Mouse (Mus musculus): ENCODE measurements around the gene Cacna1c. TPM values are rescaled to one million over a fixed set of nuclear protein-coding genes. Genes with fewer than 3 reads are reported as not detected.

Gene Cacna1c
- polyA plus RNA-seq, 1 experiment: 16.7 TPM

- 84% methylated on average over 7 of the region's 7 CpGs for WGBS
- no peak overlapping the region for H3K27ac ChIP-seq (ENCODE audit: insufficient read depth, low read length)
- TF ChIP-seq POLR2A (IDR thresholded peaks at IDR 0.05; ENCODE audit: borderline replicate concordance, insufficient read depth, low read length) (no peak), CTCF (IDR thresholded peaks at IDR 0.05; ENCODE audit: borderline replicate concordance, insufficient read depth, low read depth, low read length) (no peak)
- H3K4me3 ChIP-seq (replicated peaks; ENCODE audit: insufficient read depth, low read depth, low read length): no peak overlapping the region
- H3K27me3 ChIP-seq (ENCODE audit: control insufficient read depth, insufficient read depth, low read length): no peaks in the 10 kb centered on the region
- H3K4me1 ChIP-seq (ENCODE audit: control insufficient read depth, insufficient read depth, low read length): no peaks in the 10 kb centered on the region
- DNase-seq: no peak
Observed at GRCm38 (mm10) chr6:119204286-119204685, 8.1 kb upstream of the Cacna1c start.

DNA sequence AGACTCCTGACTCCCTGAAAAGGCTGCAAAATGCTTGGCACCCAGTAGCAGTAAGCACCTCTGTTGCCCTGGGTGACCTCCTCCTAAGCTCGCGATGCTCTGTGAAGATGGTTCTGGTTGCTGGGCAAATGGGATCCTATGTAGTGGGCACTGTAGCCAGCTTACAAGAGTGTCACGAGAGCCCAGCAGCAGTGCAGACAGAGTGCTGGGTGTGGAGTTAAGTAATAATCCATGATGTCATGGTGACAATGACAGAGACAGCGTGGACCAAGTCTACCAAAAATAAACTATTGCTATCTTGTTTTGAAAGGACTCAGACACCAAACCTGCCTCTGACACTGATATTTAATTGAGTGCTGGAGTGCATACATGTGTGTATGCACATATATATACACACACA lies 5.4 kb upstream of the Cacna1c start:
- no peak overlapping the region for H3K27ac ChIP-seq (ENCODE audit: insufficient read depth, low read length)
- WGBS: 95% methylated on average over 4 of the region's 4 CpGs

GRCm38 (mm10) chr6:119200362-119200761 lies 4.1 kb upstream of the Cacna1c start:
- TF ChIP-seq POLR2A (IDR thresholded peaks at IDR 0.05; ENCODE audit: borderline replicate concordance, insufficient read depth, low read length): no peak
- no peak for TF ChIP-seq CTCF (IDR thresholded peaks at IDR 0.05; ENCODE audit: borderline replicate concordance, insufficient read depth, low read depth, low read length)
- WGBS: 76% methylated on average over 5 of the region's 5 CpGs

More for the DNA sequence above, 5.4 kb upstream of the Cacna1c start:
- H3K4me1 ChIP-seq (ENCODE audit: control insufficient read depth, insufficient read depth, low read length): no peaks in the 10 kb centered on the region
- H3K4me3 ChIP-seq (replicated peaks; ENCODE audit: insufficient read depth, low read depth, low read length): no peak overlapping the region
- H3K27me3 ChIP-seq (ENCODE audit: control insufficient read depth, insufficient read depth, low read length): no peaks in the 10 kb centered on the region
- DNase-seq: no peak
- TF ChIP-seq CTCF (IDR thresholded peaks at IDR 0.05; ENCODE audit: borderline replicate concordance, insufficient read depth, low read depth, low read length) (no peak), POLR2A (IDR thresholded peaks at IDR 0.05; ENCODE audit: borderline replicate concordance, insufficient read depth, low read length) (no peak)

GRCm38 (mm10) chr6:119199274-119199879 lies 3.2 kb upstream of the Cacna1c start:
- no peak for TF ChIP-seq CTCF (IDR thresholded peaks at IDR 0.05; ENCODE audit: borderline replicate concordance, insufficient read depth, low read depth, low read length)
- no peak for TF ChIP-seq POLR2A (IDR thresholded peaks at IDR 0.05; ENCODE audit: borderline replicate concordance, insufficient read depth, low read length)
- no peaks in the 10 kb centered on the region for H3K4me1 ChIP-seq (ENCODE audit: control insufficient read depth, insufficient read depth, low read length)
- 72% methylated on average over 8 of the region's 8 CpGs for WGBS

More at GRCm38 (mm10) chr6:119200362-119200761, 4.1 kb upstream of the Cacna1c start:
- Histone ChIP-seq H3K4me1 (ENCODE audit: control insufficient read depth, insufficient read depth, low read length) (no peaks in the 10 kb centered on the region), H3K27me3 (ENCODE audit: control insufficient read depth, insufficient read depth, low read length) (no peaks in the 10 kb centered on the region), H3K4me3 (replicated peaks; ENCODE audit: insufficient read depth, low read depth, low read length) (no peak overlapping the region), H3K27ac (ENCODE audit: insufficient read depth, low read length) (no peak overlapping the region)
- no peak for DNase-seq

DNA sequence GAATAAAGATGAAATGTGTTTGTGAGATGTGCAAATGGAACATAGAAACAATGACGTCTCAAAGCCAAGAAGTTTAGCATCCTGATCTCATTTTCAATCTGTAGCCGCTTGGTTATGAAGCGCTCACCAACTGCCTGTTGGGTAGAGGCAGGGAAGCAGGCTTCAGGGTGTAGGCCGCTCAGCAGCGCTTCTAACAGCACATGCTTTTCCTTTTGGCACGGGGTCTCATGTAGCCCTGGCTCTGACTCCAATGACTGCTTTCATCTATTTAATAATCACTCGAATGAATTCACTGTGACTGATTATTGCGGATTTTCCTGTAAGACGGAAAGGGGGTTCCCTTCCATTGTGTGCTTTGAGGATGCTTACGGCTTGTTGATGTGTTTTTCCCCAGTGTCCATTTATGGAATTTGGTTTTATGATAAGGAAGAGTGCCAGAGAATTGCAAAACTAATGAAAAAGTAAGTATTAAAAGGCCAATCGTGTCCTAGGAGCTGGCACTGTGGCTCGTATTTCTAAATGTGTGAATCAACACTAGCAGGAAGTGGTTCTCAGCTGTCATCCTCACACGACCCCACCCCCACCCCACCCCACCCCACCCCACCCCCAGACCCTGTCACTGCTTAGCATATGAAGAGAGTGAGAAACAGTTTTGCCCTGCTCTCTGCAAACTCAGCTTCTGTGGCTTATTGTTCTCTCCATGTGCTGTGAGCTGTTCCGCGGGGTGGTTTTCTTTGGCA lies 2.5 kb upstream of the Cacna1c start:
- TF ChIP-seq CTCF (IDR thresholded peaks at IDR 0.05; ENCODE audit: borderline replicate concordance, insufficient read depth, low read depth, low read length): no peak
- TF ChIP-seq POLR2A (IDR thresholded peaks at IDR 0.05; ENCODE audit: borderline replicate concordance, insufficient read depth, low read length): no peak
- WGBS: 73% methylated on average over 15 of the region's 15 CpGs
- no peaks in the 10 kb centered on the region for H3K27me3 ChIP-seq (ENCODE audit: control insufficient read depth, insufficient read depth, low read length)
- H3K4me1 ChIP-seq (ENCODE audit: control insufficient read depth, insufficient read depth, low read length): no peaks in the 10 kb centered on the region
- DNase-seq: no peak
- H3K27ac ChIP-seq (ENCODE audit: insufficient read depth, low read length): no peak overlapping the region
- H3K4me3 ChIP-seq (replicated peaks; ENCODE audit: insufficient read depth, low read depth, low read length): no peak overlapping the region

More at GRCm38 (mm10) chr6:119199274-119199879, 3.2 kb upstream of the Cacna1c start:
- no peak overlapping the region for H3K4me3 ChIP-seq (replicated peaks; ENCODE audit: insufficient read depth, low read depth, low read length)
- DNase-seq: no peak
- no peaks in the 10 kb centered on the region for H3K27me3 ChIP-seq (ENCODE audit: control insufficient read depth, insufficient read depth, low read length)
- H3K27ac ChIP-seq (ENCODE audit: insufficient read depth, low read length): no peak overlapping the region

DNA sequence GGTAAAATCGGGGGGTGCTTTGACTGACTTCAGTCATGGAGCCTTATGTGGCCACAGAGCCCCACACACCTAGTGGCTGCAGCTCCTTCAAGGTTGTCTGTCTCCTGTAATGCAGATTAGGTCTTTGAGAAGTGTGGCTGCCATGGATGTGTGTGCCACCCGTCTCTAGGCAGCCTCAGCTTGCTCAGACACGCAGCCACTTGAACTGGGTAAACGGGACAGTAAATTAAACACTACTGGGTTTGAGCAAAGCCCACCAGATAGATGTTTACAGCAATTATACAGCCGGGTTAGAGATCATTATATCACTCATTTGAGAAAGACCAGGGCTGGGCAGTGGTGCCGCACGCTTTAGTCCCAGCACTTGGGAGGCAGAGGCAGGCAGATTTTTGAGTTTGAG lies 1.6 kb downstream of the Cacna1c start:
- Histone ChIP-seq H3K27me3 (ENCODE audit: control insufficient read depth, insufficient read depth, low read length) (no peaks in the 10 kb centered on the region), H3K27ac (ENCODE audit: insufficient read depth, low read length) (no peak overlapping the region), H3K4me1 (ENCODE audit: control insufficient read depth, insufficient read depth, low read length) (no peaks in the 10 kb centered on the region), H3K4me3 (replicated peaks; ENCODE audit: insufficient read depth, low read depth, low read length) (no peak overlapping the region)
- 98% methylated on average over 7 of the region's 7 CpGs for WGBS
- DNase-seq: no peak
- TF ChIP-seq POLR2A (IDR thresholded peaks at IDR 0.05; ENCODE audit: borderline replicate concordance, insufficient read depth, low read length): no peak
- no peak for TF ChIP-seq CTCF (IDR thresholded peaks at IDR 0.05; ENCODE audit: borderline replicate concordance, insufficient read depth, low read depth, low read length)

GRCm38 (mm10) chr6:119194161-119194560 lies 2.1 kb downstream of the Cacna1c start:
- 94% methylated on average over 9 of the region's 9 CpGs for WGBS
- H3K27ac ChIP-seq (ENCODE audit: insufficient read depth, low read length): no peak overlapping the region
- H3K4me1 ChIP-seq (ENCODE audit: control insufficient read depth, insufficient read depth, low read length): no peaks in the 10 kb centered on the region
- no peak for TF ChIP-seq POLR2A (IDR thresholded peaks at IDR 0.05; ENCODE audit: borderline replicate concordance, insufficient read depth, low read length)
- no peak for TF ChIP-seq CTCF (IDR thresholded peaks at IDR 0.05; ENCODE audit: borderline replicate concordance, insufficient read depth, low read depth, low read length)
- DNase-seq: no peak
- no peak overlapping the region for H3K4me3 ChIP-seq (replicated peaks; ENCODE audit: insufficient read depth, low read depth, low read length)
- H3K27me3 ChIP-seq (ENCODE audit: control insufficient read depth, insufficient read depth, low read length): no peaks in the 10 kb centered on the region
